Mouse (Mus musculus) testis, adult 2 months (tissue): Measurements from ENCODE around the gene Micall2.

ENCODE experiments used
- CTCF ChIP-seq: fragments of 200-500 bp; IDR thresholded peaks from 2 replicates; pipeline ENCODE4 v1.5.1; 2012; ENCODE audit warnings: low read depth, mild to moderate bottlenecking, inconsistent platforms, low read length, moderate library complexity; ENCODE audit not compliant: control insufficient read depth, insufficient read depth, insufficient replicate concordance
- POLR2A ChIP-seq: fragments of 200-500 bp; IDR thresholded peaks from 2 replicates; pipeline ENCODE4 v1.6.1; 2012; ENCODE audit warnings: low read depth, mild to moderate bottlenecking, inconsistent platforms, low read length, moderate library complexity; ENCODE audit not compliant: control insufficient read depth

- TF ChIP-seq POLR2A = no peak
- no peak for TF ChIP-seq CTCF
These were observed 76.8 kb downstream of the Micall2 start for GRCm38 (mm10) chr5:139659307-139659706.
